9 mouse cellular contexts compared by ENCODE assay signal in genomic region chr4:40970592-40970841, GRCm38 (mm10). TPM values are rescaled to one million over a fixed set of nuclear protein-coding genes. Genes with fewer than 3 reads are reported as not detected.
DNase-seq lines count a peak whose midpoint lies in the region; ATAC-seq and TF ChIP-seq lines count a peak whose summit lies in the region.
"Had no signal": no experiment of that assay in that cellular context is flagged by ENCODE, and none has a peak within 500 bp of the region (broad histone marks: within the 10 kb centered on the region; RNA-seq: fewer than 3 reads in every experiment).

No protein-coding gene starts in this region.

- H3K79me2 ChIP-seq in myocyte (ENCODE audit: control insufficient read depth, insufficient read depth), result peaks cover 39% of the 10 kb centered on the region

- H3ac ChIP-seq in myocyte (ENCODE audit: control insufficient read depth, insufficient read length), result peak overlapping the region; percentile 47

- no peaks in the 10 kb centered on the region for H3K27me3 ChIP-seq in embryonic facial prominence, embryonic 13.5 days
- H3K27me3 ChIP-seq in intestine, embryonic 14.5 days (replicated peaks; ENCODE audit: control insufficient read depth, insufficient read depth, low read length), result no peaks in the 10 kb centered on the region
- H3K27me3 ChIP-seq in myocyte (ENCODE audit: control insufficient read depth, insufficient read depth, insufficient read length), result no peaks in the 10 kb centered on the region

- H3K4me1 ChIP-seq in embryonic facial prominence, embryonic 13.5 days, result peaks cover 21% of the 10 kb centered on the region
- peaks cover 10% of the 10 kb centered on the region; the same call in 1 of the 2 replicates for H3K4me1 ChIP-seq in intestine, embryonic 14.5 days (replicated peaks; ENCODE audit: control insufficient read depth, insufficient read depth, low read length)

- no peak for ATAC-seq in embryonic facial prominence, embryonic 13.5 days (ENCODE audit: insufficient number of reproducible peaks, insufficient read depth, low FRiP score, low TSS enrichment, low read depth)
- no peak; the same call in 1 of the 2 replicates for ATAC-seq in intestine, embryonic 14.5 days (replicated peaks; ENCODE audit: low FRiP score, low TSS enrichment, low read depth)

- no peak for TF ChIP-seq CTCF in left cerebral cortex, adult 2 months (IDR thresholded peaks at IDR 0.05)

- under 1% methylated on average over 16 of the region's 16 CpGs for WGBS in embryonic facial prominence, embryonic 13.5 days
- under 1% methylated on average over 16 of the region's 16 CpGs for WGBS in intestine, embryonic 14.5 days

- TF ChIP-seq POLR2A in myocyte (IDR thresholded peaks at IDR 0.05; ENCODE audit: insufficient read length, low read depth), result no peak

- intact Hi-C loops in left cerebral cortex, adult 2 months (cut with DNase I), result loop anchor here (5.0 kb wide), 1 partner anchor 152 kb away; the partner anchor contains the start of gene Nol6

- peak overlapping the region; percentile 71 for H3K4me2 ChIP-seq in embryonic facial prominence, embryonic 13.5 days
- peak overlapping the region; percentile 71 for H3K4me2 ChIP-seq in intestine, embryonic 14.5 days (ENCODE audit: low read length)
- no peak overlapping the region for H3K4me2 ChIP-seq in myocyte (ENCODE audit: low read depth)

- H3K36me3 ChIP-seq in embryonic facial prominence, embryonic 13.5 days, result peaks cover 24% of the 10 kb centered on the region
- peaks cover 31% of the 10 kb centered on the region for H3K36me3 ChIP-seq in intestine, embryonic 14.5 days (ENCODE audit: control insufficient read depth, insufficient read depth, low read length)
- H3K36me3 ChIP-seq in myocyte (ENCODE audit: control insufficient read depth, insufficient read depth), result peaks cover 10% of the 10 kb centered on the region

- peak overlapping the region; percentile 90 for H3K9ac ChIP-seq in embryonic facial prominence, embryonic 13.5 days
- peak overlapping the region; percentile 80 for H3K9ac ChIP-seq in intestine, embryonic 14.5 days (ENCODE audit: low read length)

- no peak for DNase-seq in left cerebral cortex, adult 2 months (ENCODE audit: extremely low spot score in 1 of 2, low spot score in 2 of 2)
- DNase-seq in left cerebral cortex, adult 18-20 months (ENCODE audit: low spot score in 2 of 2), result no peak
- DNase-seq in intestine, embryonic 14.5 days (ENCODE audit: low spot score), result no peak
- DNase-seq in right cerebral cortex, adult 18-20 months, result no peak
- DNase-seq in frontal cortex, postnatal 25 days (ENCODE audit: low spot score in 2 of 2), result no peak
- DNase-seq in right cerebral cortex, postnatal 4 days, result no peak

- H3K4me3 ChIP-seq in left cerebral cortex, adult 2 months, result peak overlapping the region; percentile 95
- H3K4me3 ChIP-seq in embryonic facial prominence, embryonic 13.5 days, result peak overlapping the region; percentile 98
- peak overlapping the region; percentile 73 for H3K4me3 ChIP-seq in intestine, embryonic 14.5 days (ENCODE audit: low read depth, low read length)
- peak overlapping the region; percentile 91 for H3K4me3 ChIP-seq in myocyte

- H3K9me3 ChIP-seq in embryonic facial prominence, embryonic 13.5 days, result no peaks in the 10 kb centered on the region
- no peaks in the 10 kb centered on the region for H3K9me3 ChIP-seq in intestine, embryonic 14.5 days (ENCODE audit: control insufficient read depth, low read length)

- peak overlapping the region; percentile 98 for H3K27ac ChIP-seq in left cerebral cortex, adult 2 months
- H3K27ac ChIP-seq in embryonic facial prominence, embryonic 13.5 days, result peak overlapping the region; percentile 92
- H3K27ac ChIP-seq in intestine, embryonic 14.5 days (ENCODE audit: low read depth), result peak overlapping the region; percentile 89

TF ChIP-seq in myocyte, 11 proteins besides CTCF, POLR2A, EP300 and RAD21:
- TF ChIP-seq E2F4 (IDR thresholded peaks at IDR 0.05; ENCODE audit: insufficient read depth), result no peak
- TF ChIP-seq POLR2AphosphoS2 (IDR thresholded peaks at IDR 0.05; ENCODE audit: insufficient read length, low read depth), result no peak
- no peak for TF ChIP-seq MYOD1 (IDR thresholded peaks at IDR 0.05; ENCODE audit: control insufficient read depth in 1 of 3, insufficient read length in 2 of 3, low read depth in 2 of 3)
- TF ChIP-seq TCF12 (IDR thresholded peaks at IDR 0.05; ENCODE audit: insufficient read depth, poor library complexity, severe bottlenecking), result no peak
- no peak for TF ChIP-seq CEBPB (IDR thresholded peaks at IDR 0.05; ENCODE audit: insufficient read depth, poor library complexity, severe bottlenecking)
- TF ChIP-seq USF1 (IDR thresholded peaks at IDR 0.05; ENCODE audit: low read depth), result no peak
- TF ChIP-seq MAX (IDR thresholded peaks at IDR 0.05; ENCODE audit: low read depth), result no peak
- TF ChIP-seq SRF (IDR thresholded peaks at IDR 0.05; ENCODE audit: control insufficient read depth, insufficient read length, low read depth), result no peak
- TF ChIP-seq REST (IDR thresholded peaks at IDR 0.05; ENCODE audit: insufficient read depth, insufficient read length), result no peak

RNA-seq across cellular contexts. Expression of gene Nfx1, which starts 0.2 kb away (rescaled TPM):
- total RNA-seq in left cerebral cortex, adult 2 months (2021), result 10 to 100 TPM; 69.2 to 76.6 TPM
- 10 to 100 TPM; 73.4 to 73.6 TPM for total RNA-seq in left cerebral cortex, adult 18-20 months (2021)
- polyA plus RNA-seq in embryonic facial prominence, embryonic 13.5 days (2015; fragmentation: Nextera tagmentation; extraction: Ambion mirVana), result 101 and 107 TPM in 2 replicates
- polyA plus RNA-seq in intestine, embryonic 14.5 days (2014; fragmentation: Nextera tagmentation; extraction: Ambion mirVana), result 94.7 and 102 TPM in 2 replicates
- polyA plus RNA-seq in myocyte (2012; fragmentation: generic; extraction: Trizol), result 27.0 TPM

RNA-seq across cellular contexts. Expression of gene Chmp5, which starts 22.3 kb away (rescaled TPM):
- total RNA-seq in left cerebral cortex, adult 2 months (2021), result 10 to 100 TPM; 79.0 to 79.7 TPM
- 10 to 100 TPM; 80.1 to 82.2 TPM for total RNA-seq in left cerebral cortex, adult 18-20 months (2021)
- polyA plus RNA-seq in embryonic facial prominence, embryonic 13.5 days (2015; fragmentation: Nextera tagmentation; extraction: Ambion mirVana), result 114 and 129 TPM in 2 replicates
- polyA plus RNA-seq in intestine, embryonic 14.5 days (2014; fragmentation: Nextera tagmentation; extraction: Ambion mirVana), result 82.1 and 85.8 TPM in 2 replicates
- polyA plus RNA-seq in myocyte (2012; fragmentation: generic; extraction: Trizol), result 62.2 TPM

RNA-seq across cellular contexts. Expression of gene Bag1, which starts 22.4 kb away (rescaled TPM):
- 100 to 1,000 TPM; 164 to 181 TPM for total RNA-seq in left cerebral cortex, adult 2 months (2021)
- 100 to 1,000 TPM; 174 to 185 TPM for total RNA-seq in left cerebral cortex, adult 18-20 months (2021)
- polyA plus RNA-seq in embryonic facial prominence, embryonic 13.5 days (2015; fragmentation: Nextera tagmentation; extraction: Ambion mirVana), result 233 and 253 TPM in 2 replicates
- 195 and 197 TPM in 2 replicates for polyA plus RNA-seq in intestine, embryonic 14.5 days (2014; fragmentation: Nextera tagmentation; extraction: Ambion mirVana)
- polyA plus RNA-seq in myocyte (2012; fragmentation: generic; extraction: Trizol), result 330 TPM

RNA-seq across cellular contexts. Expression of gene Spink4, which starts 50.7 kb away (rescaled TPM):
- not detected for total RNA-seq in left cerebral cortex, adult 2 months (2021)
- total RNA-seq in left cerebral cortex, adult 18-20 months (2021), result not detected
- not detected in 2 replicates for polyA plus RNA-seq in embryonic facial prominence, embryonic 13.5 days (2015; fragmentation: Nextera tagmentation; extraction: Ambion mirVana)
- 33.9 and 76.7 TPM in 2 replicates for polyA plus RNA-seq in intestine, embryonic 14.5 days (2014; fragmentation: Nextera tagmentation; extraction: Ambion mirVana)
- polyA plus RNA-seq in myocyte (2012; fragmentation: generic; extraction: Trizol), result 12.5 TPM
- total RNA-seq: layer of hippocampus, adult 18-20 months had no signal
